Mouse (Mus musculus) midbrain, embryonic 11.5 days (tissue): ENCODE measurements around the gene Usb1. TPM values are rescaled to one million over a fixed set of nuclear protein-coding genes. Genes with fewer than 3 reads are reported as not detected.

ENCODE experiments used
- ATAC-seq: fragments of 200-750 bp; cut with Nextera tagmentation; 2 replicates; pipeline ENCODE4 v1.8.0; 2017; ENCODE audit warnings: moderate TSS enrichment, moderate library complexity; ENCODE audit not compliant: low FRiP score
- DNase-seq: peaks from one replicate; pipeline ENCODE4 v3.0.0; 2015; ENCODE audit warnings: low spot score; ENCODE audit errors: missing footprints
- H3K27ac ChIP-seq: fragments of 300-500 bp; sonication (generic); 2 replicates; pipeline ENCODE4 v1.5.1; 2014; ENCODE audit warnings: low read depth, low read length
- H3K27me3 ChIP-seq: fragments of 300-500 bp; sonication (generic); 2 replicates; pipeline ENCODE4 v1.6.1; 2014; ENCODE audit warnings: mild to moderate bottlenecking, low read length, moderate library complexity, mixed read lengths; ENCODE audit not compliant: control insufficient read depth, insufficient read depth
- H3K36me3 ChIP-seq: fragments of 300-500 bp; sonication (generic); 2 replicates; pipeline ENCODE4 v1.6.1; 2014; ENCODE audit warnings: mild to moderate bottlenecking, low read length, moderate library complexity, mixed read lengths; ENCODE audit not compliant: control insufficient read depth, insufficient read depth
- H3K4me1 ChIP-seq: fragments of 300-500 bp; sonication (generic); 2 replicates; pipeline ENCODE4 v1.6.1; 2014; ENCODE audit warnings: low read length; ENCODE audit not compliant: control insufficient read depth, insufficient read depth
- H3K4me2 ChIP-seq: fragments of 300-500 bp; sonication (generic); 2 replicates; pipeline ENCODE4 v1.6.1; 2014; ENCODE audit warnings: mild to moderate bottlenecking, moderate library complexity
- H3K4me3 ChIP-seq: fragments of 300-500 bp; sonication (generic); 2 replicates; pipeline ENCODE4 v1.5.1; 2014; ENCODE audit warnings: low read depth, low read length
- H3K9ac ChIP-seq: fragments of 300-500 bp; sonication (generic); 2 replicates; pipeline ENCODE4 v1.6.1; 2014; ENCODE audit warnings: low read length
- H3K9me3 ChIP-seq: fragments of 300-500 bp; sonication (generic); 2 replicates; pipeline ENCODE4 v1.6.1; 2016; ENCODE audit warnings: low read length; ENCODE audit not compliant: control insufficient read depth
- WGBS: fragments of 180-500 bp; shearing (Covaris S2); extraction: QIAGEN DNeasy Blood & Tissue Kit; methylation state at CpG from one replicate; pipeline ENCODE4 v1.1.7; 2014; 5-methylcytosine and 5-hydroxymethylcytosine counted together
- polyA plus RNA-seq: library from polyadenylated mRNA; unstranded; fragments of >200 nt; fragmentation: Nextera tagmentation; extraction: Ambion mirVana; gene quantifications from 2 replicates; pipeline ENCODE4 v1.2.1, GENCODE M21; 2014

Usb1 gene
- polyA plus RNA-seq, 1 experiment from 2014 or later = 37.6 TPM

GRCm38 (mm10) chr8:95313857-95314256, 18.2 kb upstream of the Usb1 start:
- no peaks in the 10 kb centered on the region for H3K27me3 ChIP-seq
- no peak for DNase-seq
- no peaks in the 10 kb centered on the region for H3K36me3 ChIP-seq
- ATAC-seq = no peak
- H3K4me3 ChIP-seq = no peak overlapping the region
- WGBS = 93% methylated on average over 6 of the region's 6 CpGs
- no peak overlapping the region for H3K9ac ChIP-seq
- no peak overlapping the region for H3K27ac ChIP-seq
- H3K9me3 ChIP-seq = no peaks in the 10 kb centered on the region
- no peak overlapping the region for H3K4me2 ChIP-seq
- H3K4me1 ChIP-seq = peaks cover 5% of the 10 kb centered on the region; the same call in 1 of the 2 replicates

- H3K4me1 ChIP-seq = peaks cover 5% of the 10 kb centered on the region; the same call in 1 of the 2 replicates
- H3K36me3 ChIP-seq = no peaks in the 10 kb centered on the region
- no peak overlapping the region for H3K27ac ChIP-seq
- H3K4me3 ChIP-seq = no peak overlapping the region
- no peaks in the 10 kb centered on the region for H3K9me3 ChIP-seq
- 84% methylated on average over 2 of the region's 2 CpGs for WGBS
- H3K9ac ChIP-seq = no peak overlapping the region
- DNase-seq (no peak), ATAC-seq (no peak)
- H3K27me3 ChIP-seq = 0 out of 2 replicates have a peak, but pooled peaks cover 4% of the 10 kb centered on the region
- no peak overlapping the region for H3K4me2 ChIP-seq
Observed at GRCm38 (mm10) chr8:95314707-95315106, 17.4 kb upstream of the Usb1 start.

- no peak for DNase-seq
- Histone ChIP-seq H3K4me2 (no peak overlapping the region), H3K27me3 (0 out of 2 replicates have a peak, but pooled peaks cover 5% of the 10 kb centered on the region), H3K4me1 (peaks cover 6% of the 10 kb centered on the region; the same call in 1 of the 2 replicates), H3K9me3 (no peaks in the 10 kb centered on the region), H3K4me3 (no peak overlapping the region), H3K36me3 (no peaks in the 10 kb centered on the region), H3K9ac (no peak overlapping the region), H3K27ac (no peak overlapping the region)
- WGBS = 88% methylated on average over 1 of the region's 1 CpGs
- no peak for ATAC-seq
Observed at GRCm38 (mm10) chr8:95315350-95315749, 16.7 kb upstream of the Usb1 start.

GRCm38 (mm10) chr8:95320224-95321139, 11.6 kb upstream of the Usb1 start:
- 2% methylated on average over 41 of the region's 41 CpGs for WGBS
- Histone ChIP-seq H3K27ac (no peak overlapping the region), H3K9ac (peak overlapping the region; percentile 41), H3K4me2 (peak overlapping the region; percentile 60), H3K4me3 (peak overlapping the region; percentile 25), H3K27me3 (0 out of 2 replicates have a peak, but pooled peaks cover 5% of the 10 kb centered on the region), H3K9me3 (no peaks in the 10 kb centered on the region), H3K4me1 (peaks cover 6% of the 10 kb centered on the region; the same call in 1 of the 2 replicates), H3K36me3 (peaks cover 3% of the 10 kb centered on the region; the same call in 1 of the 2 replicates)
- peak; percentile 64 for ATAC-seq
- DNase-seq = peak; percentile 92

- 91% methylated on average over 3 of the region's 3 CpGs for WGBS
- Histone ChIP-seq H3K4me1 (peaks cover 6% of the 10 kb centered on the region; the same call in 1 of the 2 replicates), H3K4me2 (no peak overlapping the region), H3K27me3 (0 out of 2 replicates have a peak, but pooled peaks cover 5% of the 10 kb centered on the region), H3K9me3 (no peaks in the 10 kb centered on the region), H3K36me3 (peaks cover 19% of the 10 kb centered on the region), H3K9ac (no peak overlapping the region), H3K4me3 (no peak overlapping the region), H3K27ac (no peak overlapping the region)
- DNase-seq (no peak), ATAC-seq (no peak)
Observed at GRCm38 (mm10) chr8:95323201-95323600, 8.9 kb upstream of the Usb1 start.

- no peak overlapping the region for H3K9ac ChIP-seq
- H3K4me2 ChIP-seq = no peak overlapping the region
- peaks cover 31% of the 10 kb centered on the region for H3K36me3 ChIP-seq
- ATAC-seq (no peak), DNase-seq (no peak)
- H3K27me3 ChIP-seq = 0 out of 2 replicates have a peak, but pooled peaks cover 2% of the 10 kb centered on the region
- peaks cover 6% of the 10 kb centered on the region; the same call in 1 of the 2 replicates for H3K4me1 ChIP-seq
- H3K9me3 ChIP-seq = no peaks in the 10 kb centered on the region
- no peak overlapping the region; the same call in 1 of the 2 replicates for H3K27ac ChIP-seq
- no peak overlapping the region for H3K4me3 ChIP-seq
- WGBS = 46% methylated on average over 5 of the region's 5 CpGs
Observed at GRCm38 (mm10) chr8:95324646-95325045, 7.4 kb upstream of the Usb1 start.

- Histone ChIP-seq H3K27me3 (no peaks in the 10 kb centered on the region), H3K4me3 (no peak overlapping the region), H3K4me2 (no peak overlapping the region), H3K4me1 (peaks cover 12% of the 10 kb centered on the region), H3K9ac (no peak overlapping the region), H3K27ac (no peak overlapping the region), H3K9me3 (no peaks in the 10 kb centered on the region), H3K36me3 (peaks cover 31% of the 10 kb centered on the region)
- WGBS = 90% methylated on average over 5 of the region's 5 CpGs
- ATAC-seq (no peak), DNase-seq (no peak)
Observed at GRCm38 (mm10) chr8:95326822-95327221, 5.3 kb upstream of the Usb1 start.

- H3K4me2 ChIP-seq = no peak overlapping the region
- DNase-seq (no peak), ATAC-seq (no peak)
- H3K9ac ChIP-seq = no peak overlapping the region
- peaks cover 31% of the 10 kb centered on the region for H3K36me3 ChIP-seq
- peaks cover 12% of the 10 kb centered on the region for H3K4me1 ChIP-seq
- H3K9me3 ChIP-seq = no peaks in the 10 kb centered on the region
- H3K27ac ChIP-seq = no peak overlapping the region
- no peaks in the 10 kb centered on the region for H3K27me3 ChIP-seq
- no peak overlapping the region for H3K4me3 ChIP-seq
- WGBS = 80% methylated on average over 46 of the region's 46 CpGs
Observed at GRCm38 (mm10) chr8:95327866-95328465, 4.1 kb upstream of the Usb1 start.

- no peaks in the 10 kb centered on the region for H3K27me3 ChIP-seq
- ATAC-seq (no peak), DNase-seq (no peak)
- H3K4me3 ChIP-seq = peak overlapping the region; percentile 56
- H3K36me3 ChIP-seq = peaks cover 27% of the 10 kb centered on the region
- H3K9me3 ChIP-seq = no peaks in the 10 kb centered on the region
- H3K4me2 ChIP-seq = peak overlapping the region; percentile 80
- peaks cover 12% of the 10 kb centered on the region for H3K4me1 ChIP-seq
- H3K9ac ChIP-seq = peak overlapping the region; percentile 81
- WGBS = 78% methylated on average over 1 of the region's 1 CpGs
- no peak overlapping the region for H3K27ac ChIP-seq
Observed at GRCm38 (mm10) chr8:95330367-95330766, 1.7 kb upstream of the Usb1 start.
